Mouse (Mus musculus) CH12.LX (cell line): ENCODE measurements around the gene Ppip5k2. TPM values are rescaled to one million over a fixed set of nuclear protein-coding genes. Genes with fewer than 3 reads are reported as not detected.

Experiments
- DNase-seq: peaks from one replicate; pipeline ENCODE4 v3.0.0-alpha.2; 2013; ENCODE audit errors: extremely low read depth
- H3K27ac ChIP-seq: 2 replicates; pipeline ENCODE4 v1.5.1; 2012; ENCODE audit warnings: low read depth, mild to moderate bottlenecking, control low read depth, moderate library complexity; ENCODE audit not compliant: insufficient read depth
- H3K27me3 ChIP-seq: replicated peaks from 2 replicates; pipeline ENCODE3; 2012; ENCODE audit warnings: inconsistent platforms
- H3K36me3 ChIP-seq, 2 experiments: replicated peaks in 1 of 2; 2 replicates each; pipeline versions ENCODE3 to v1.6.1; 2012; ENCODE audit warnings: inconsistent platforms in 1 of 2, low read length in 1 of 2, mild to moderate bottlenecking in 1 of 2, mixed read lengths in 1 of 2, moderate library complexity in 1 of 2; ENCODE audit not compliant: control insufficient read depth in 1 of 2, insufficient read depth in 1 of 2
- H3K4me1 ChIP-seq, 2 experiments: 2 replicates each; pipeline ENCODE4 v1.6.1; 2012; ENCODE audit warnings: inconsistent platforms in 1 of 2, moderate library complexity in 1 of 2; ENCODE audit not compliant: insufficient read depth in 2 of 2, control insufficient read depth in 1 of 2
- H3K4me2 ChIP-seq: 2 replicates; pipeline ENCODE4 v1.6.1; 2012; ENCODE audit warnings: low read depth, mild to moderate bottlenecking, control low read depth; ENCODE audit not compliant: poor library complexity, insufficient read depth, severe bottlenecking
- H3K4me3 ChIP-seq, 3 experiments: fragments of 150-350 bp in 1 of 3; sonication (generic) in 1 of 3; replicated peaks in 1 of 3; 2 replicates each; pipeline versions ENCODE3 to v1.5.1; 2011 to 2012; ENCODE audit warnings: low read depth in 2 of 3, low read length in 2 of 3, mild to moderate bottlenecking in 2 of 3, moderate library complexity in 2 of 3, control low read depth in 1 of 3, improper control_type of control experiment in 1 of 3, inconsistent platforms in 1 of 3, mixed read lengths in 1 of 3; ENCODE audit not compliant: poor library complexity in 1 of 3
- H3K79me2 ChIP-seq: replicated peaks from 2 replicates; pipeline ENCODE4 v1.6.1; 2012; ENCODE audit warnings: mild to moderate bottlenecking, moderate library complexity; ENCODE audit not compliant: control insufficient read depth, poor library complexity, insufficient read depth, severe bottlenecking; ENCODE audit errors: extremely low read depth
- H3K9ac ChIP-seq: 2 replicates; pipeline ENCODE4 v1.6.1; 2012; ENCODE audit warnings: low read depth, mild to moderate bottlenecking, control low read depth, moderate library complexity; ENCODE audit not compliant: insufficient read depth
- H3K9me3 ChIP-seq: replicated peaks from 2 replicates; pipeline ENCODE3; 2012; ENCODE audit warnings: low read length, inconsistent platforms, mixed read lengths
- CTCF ChIP-seq, 2 experiments: IDR thresholded peaks in 1 of 2; conservative IDR thresholded peaks in 1 of 2; 2 replicates each; pipeline ENCODE4 v1.5.1; 2011 to 2012; ENCODE audit warnings: low read depth in 2 of 2, low read length in 2 of 2, improper control_type of control experiment in 1 of 2, inconsistent platforms in 1 of 2, mild to moderate bottlenecking in 1 of 2, moderate library complexity in 1 of 2
- EP300 ChIP-seq: IDR thresholded peaks from 2 replicates; pipeline ENCODE4 v1.6.1; 2011; ENCODE audit warnings: low read length, improper control_type of control experiment
- KAT2A ChIP-seq: IDR thresholded peaks from 2 replicates; pipeline ENCODE4 v1.6.1; 2012; ENCODE audit warnings: low read length, improper control_type of control experiment, inconsistent platforms; ENCODE audit not compliant: insufficient replicate concordance
- MAX ChIP-seq: IDR thresholded peaks from 2 replicates; pipeline ENCODE4 v1.6.1; 2011; ENCODE audit warnings: low read length, improper control_type of control experiment
- NELFE ChIP-seq: IDR thresholded peaks from 2 replicates; pipeline ENCODE4 v1.6.1; 2011; ENCODE audit warnings: low read depth, low read length, improper control_type of control experiment
- RAD21 ChIP-seq: IDR thresholded peaks from 2 replicates; pipeline ENCODE4 v1.6.1; 2011; ENCODE audit warnings: low read depth, mild to moderate bottlenecking, low read length, improper control_type of control experiment, moderate library complexity
- SMC3 ChIP-seq: IDR thresholded peaks from 2 replicates; pipeline ENCODE4 v1.6.1; 2011; ENCODE audit warnings: low read depth, low read length, improper control_type of control experiment
- ZC3H11A ChIP-seq: IDR thresholded peaks from 2 replicates; pipeline ENCODE4 v1.6.1; 2012; ENCODE audit warnings: low read depth, mild to moderate bottlenecking, inconsistent platforms, low read length, improper control_type of control experiment
- dilution Hi-C: fragments of 300-500 bp; cut with MboI; formaldehyde crosslinking; loops from 2 replicates; pipeline ENCODE4 v1.14.3; 2020; ENCODE audit warnings: low sequenced_read_pairs; ENCODE audit not compliant: extremely low pct_unique_long_range_greater_than_20kb, extremely low pct_ligation_motif_present
- in situ Hi-C: fragments of 300-500 bp; cut with MboI; formaldehyde crosslinking; loops from 3 replicates; pipeline ENCODE4 v1.14.3; 2019; ENCODE audit warnings: low sequenced_read_pairs, low pct_ligation_motif_present, low pct_unique_long_range_greater_than_20kb, mixed read lengths
- polyA plus RNA-seq: library from polyadenylated mRNA; unstranded; fragments of >175 nt; gene quantifications from 2 replicates; pipeline ENCODE4 v1.2.1, GENCODE M21; 2012; ENCODE audit warnings: low read depth; ENCODE audit not compliant: insufficient read length
- total RNA-seq, 2 experiments: library from RNA; depleted of rRNA; stranded (reverse); fragments of 300-350 nt in 1 of 2; fragments of >200 nt in 1 of 2; gene quantifications; 2 replicates each; pipeline ENCODE4 v1.2.3; 2012 to 2014

Ppip5k2 gene
- total and polyA plus RNA-seq, 3 experiments, result 27.4 to 44.9 (median 29.8) TPM

DNA sequence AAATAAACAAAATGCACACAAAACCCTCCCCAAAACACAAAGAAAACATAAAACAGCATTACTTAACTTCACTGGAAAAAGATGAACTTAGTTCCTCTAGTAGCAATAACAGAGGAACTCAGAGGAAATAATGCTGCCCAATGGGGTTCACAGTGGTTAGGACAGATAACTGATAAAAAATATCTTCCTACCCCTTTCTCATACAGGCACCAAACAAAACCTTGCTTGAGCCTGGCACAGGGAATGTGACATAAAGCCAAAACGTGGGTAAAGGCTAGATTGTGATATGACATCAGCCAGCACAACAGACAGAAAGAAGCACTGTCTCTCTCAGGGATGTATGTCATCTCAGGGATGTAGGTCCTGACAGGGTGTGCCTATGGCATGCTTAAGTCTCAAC, 40.9 kb downstream of the Ppip5k2 start:
- Histone ChIP-seq H3K9ac (no peak overlapping the region), H3K9me3 (no peaks in the 10 kb centered on the region), H3K4me1 (no peaks in the 10 kb centered on the region), H3K36me3 (peaks cover 18 to 49% of the 10 kb centered on the region in 2 experiments), H3K4me2 (no peak overlapping the region), H3K27ac (no peak overlapping the region)
- DNase-seq, result no peak
- TF ChIP-seq NELFE (no peak), KAT2A (no peak), RAD21 (no peak), SMC3 (no peak)
- TF ChIP-seq, all 38 proteins: peak for 0
- H3K79me2 ChIP-seq, result no peaks in the 10 kb centered on the region
- no peak overlapping the region for H3K4me3 ChIP-seq
- H3K27me3 ChIP-seq, result no peaks in the 10 kb centered on the region
- dilution Hi-C loops, result no loop called here
- in situ Hi-C loops, result no loop called here

- H3K4me1 ChIP-seq, result no peaks in the 10 kb centered on the region
- peaks cover 23 to 42% of the 10 kb centered on the region in 2 experiments for H3K36me3 ChIP-seq
- H3K9me3 ChIP-seq, result no peaks in the 10 kb centered on the region
- TF ChIP-seq RAD21 (peak; percentile 26), EP300 (no peak), CTCF (conservative IDR thresholded peaks at IDR 0.05 in 1 of 2, IDR thresholded peaks at IDR 0.05 in 1 of 2; ENCODE audit: low read depth in 2 of 2, low read length in 2 of 2) (peak; percentile 10 to 65; a peak in 2 of 4 replicates), SMC3 (peak; percentile 61), MAX (no peak), ZC3H11A (no peak)
- H3K9ac ChIP-seq, result no peak overlapping the region
- no peaks in the 10 kb centered on the region for H3K79me2 ChIP-seq
- H3K4me2 ChIP-seq, result no peak overlapping the region
- DNase-seq, result peak; percentile 23
- dilution Hi-C loops, result no loop called here
- H3K27me3 ChIP-seq, result no peaks in the 10 kb centered on the region
- in situ Hi-C loops, result no loop called here
- H3K27ac ChIP-seq, result no peak overlapping the region
- H3K4me3 ChIP-seq, result no peak overlapping the region
These were observed 43.5 kb downstream of the Ppip5k2 start for GRCm38 (mm10) chr1:97726730-97727129.

DNA sequence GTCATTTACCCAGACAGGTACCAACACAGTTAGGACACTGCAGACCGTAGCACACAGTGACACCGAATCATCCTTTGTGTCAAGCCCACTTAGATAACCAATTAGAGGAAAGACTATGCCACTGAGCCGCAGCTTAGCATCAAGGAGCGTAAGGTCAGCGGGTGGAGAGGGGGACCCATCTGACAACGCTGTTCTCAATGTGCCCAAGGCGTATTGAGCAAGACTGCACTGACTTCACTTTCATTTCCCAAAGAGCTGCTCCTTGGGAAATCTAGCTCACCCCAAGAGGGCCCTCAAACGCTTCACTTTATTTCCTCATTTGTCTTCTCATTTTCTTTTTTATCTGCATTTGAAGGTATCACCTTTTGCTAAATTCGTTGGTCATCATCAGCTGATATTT, 51.8 kb downstream of the Ppip5k2 start:
- no peaks in the 10 kb centered on the region for H3K79me2 ChIP-seq
- in situ Hi-C loops (no loop called here), dilution Hi-C loops (no loop called here)
- no peaks in the 10 kb centered on the region for H3K4me1 ChIP-seq
- H3K9me3 ChIP-seq, result no peaks in the 10 kb centered on the region
- H3K9ac ChIP-seq, result no peak overlapping the region
- TF ChIP-seq NELFE, result no peak
- TF ChIP-seq, all 38 proteins: peak for 0
- no peak overlapping the region for H3K4me3 ChIP-seq
- H3K4me2 ChIP-seq, result no peak overlapping the region
- no peak for DNase-seq
- no peak overlapping the region for H3K27ac ChIP-seq
- no peaks in the 10 kb centered on the region for H3K27me3 ChIP-seq
- peaks cover 31 to 69% of the 10 kb centered on the region in 2 experiments for H3K36me3 ChIP-seq
